Mouse (Mus musculus) limb, embryonic 15.5 days (tissue): Measurements from ENCODE around the gene Ptdss2. TPM values are rescaled to one million over a fixed set of nuclear protein-coding genes. Genes with fewer than 3 reads are reported as not detected.

Experiments
- ATAC-seq: fragments of 200-750 bp; cut with Nextera tagmentation; 2 replicates; pipeline ENCODE4 v1.8.0; 2017; ENCODE audit warnings: low read depth, moderate TSS enrichment; ENCODE audit not compliant: insufficient number of reproducible peaks, low FRiP score, low TSS enrichment
- H3K27ac ChIP-seq: fragments of 300-500 bp; sonication (generic); 2 replicates; pipeline ENCODE4 v1.5.1; 2015; ENCODE audit warnings: moderate library complexity, mild to moderate bottlenecking, inconsistent platforms
- H3K27me3 ChIP-seq: fragments of 300-500 bp; sonication (generic); 2 replicates; pipeline ENCODE4 v1.6.1; 2015; ENCODE audit warnings: inconsistent platforms
- H3K36me3 ChIP-seq: fragments of 300-500 bp; sonication (generic); 2 replicates; pipeline ENCODE4 v1.6.1; 2015; ENCODE audit warnings: inconsistent platforms
- H3K4me1 ChIP-seq: fragments of 300-500 bp; sonication (generic); 2 replicates; pipeline ENCODE4 v1.6.1; 2015; ENCODE audit warnings: inconsistent platforms
- H3K4me2 ChIP-seq: fragments of 300-500 bp; sonication (generic); 2 replicates; pipeline ENCODE4 v1.6.1; 2015; ENCODE audit warnings: mild to moderate bottlenecking, inconsistent platforms
- H3K4me3 ChIP-seq: fragments of 300-500 bp; sonication (generic); 2 replicates; pipeline ENCODE4 v1.5.1; 2015; ENCODE audit warnings: mild to moderate bottlenecking, inconsistent platforms
- H3K9ac ChIP-seq: fragments of 300-500 bp; sonication (generic); 2 replicates; pipeline ENCODE4 v1.6.1; 2015; ENCODE audit warnings: inconsistent platforms
- H3K9me3 ChIP-seq: fragments of 300-500 bp; sonication (generic); 2 replicates; pipeline ENCODE4 v1.6.1; 2016; ENCODE audit warnings: inconsistent platforms
- WGBS: fragments of 180-500 bp; shearing (Covaris S2); methylation state at CpG from one replicate; pipeline ENCODE4 v1.1.7; 2015; 5-methylcytosine and 5-hydroxymethylcytosine counted together
- polyA plus RNA-seq: library from polyadenylated mRNA; unstranded; fragments of >200 nt; fragmentation: Nextera tagmentation; extraction: Ambion mirVana; gene quantifications from 2 replicates; pipeline ENCODE4 v1.2.1, GENCODE M21; 2015

The Ptdss2 gene
- polyA plus RNA-seq: 69.4 and 70.0 TPM in 2 replicates

DNA sequence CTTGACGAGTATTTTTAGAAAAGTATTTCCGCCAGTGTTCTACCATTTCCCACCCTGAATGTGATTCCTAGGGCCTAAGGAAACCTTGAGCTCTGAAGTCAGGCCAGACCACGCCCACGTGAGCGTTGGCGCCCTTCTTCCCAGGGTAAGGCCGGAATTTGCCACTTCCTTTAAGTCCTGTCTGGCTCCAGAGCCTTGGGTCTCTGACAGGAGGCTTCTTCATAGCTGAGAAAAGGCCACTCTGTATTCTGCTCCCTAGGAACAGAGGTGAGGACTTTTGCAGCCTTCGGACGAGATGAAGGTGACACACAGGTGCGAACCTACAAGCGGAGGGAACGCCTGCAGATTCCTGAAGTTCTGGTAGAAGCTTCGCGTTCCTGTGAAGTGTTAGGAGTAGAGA is at the start of gene Ptdss2:
Gene Ptdss2, plus strand, starts transcription at position 138 of the 400 bp plus-strand sequence.
- WGBS: 41% methylated on average over 14 of the region's 14 CpGs
- H3K9ac ChIP-seq: peak within 1 kb of the TSS; percentile 57
- ATAC-seq: no peak

GRCm38 (mm10) chr7:141073782-141074181 is 48.4 kb upstream of the Ptdss2 start:
- Histone ChIP-seq H3K9ac (no peak overlapping the region), H3K27ac (no peak overlapping the region), H3K4me1 (peaks cover 24% of the 10 kb centered on the region), H3K36me3 (no peaks in the 10 kb centered on the region), H3K9me3 (no peaks in the 10 kb centered on the region), H3K27me3 (peaks cover 24% of the 10 kb centered on the region), H3K4me3 (no peak overlapping the region), H3K4me2 (no peak overlapping the region)
- ATAC-seq: no peak
- 70% methylated on average over 4 of the region's 4 CpGs for WGBS

More for the DNA sequence above, at the start of gene Ptdss2:
- peaks cover 18% of the 10 kb centered on the region for H3K4me1 ChIP-seq
- H3K27ac ChIP-seq: peak within 1 kb of the TSS; percentile 84
- H3K4me3 ChIP-seq: peak within 1 kb of the TSS; percentile 66
- H3K27me3 ChIP-seq: no peaks in the 10 kb centered on the region; the same call in 1 of the 2 replicates
- no peaks in the 10 kb centered on the region for H3K9me3 ChIP-seq
- peak within 1 kb of the TSS; percentile 70 for H3K4me2 ChIP-seq
- no peaks in the 10 kb centered on the region for H3K36me3 ChIP-seq

- Histone ChIP-seq H3K27ac (peak within 1 kb of the TSS; percentile 66), H3K9ac (no peak within 1 kb of the TSS), H3K9me3 (no peaks in the 10 kb centered on the region), H3K4me2 (peak within 1 kb of the TSS; percentile 27; the same call in 1 of the 2 replicates), H3K27me3 (peaks cover 7% of the 10 kb centered on the region; the same call in 1 of the 2 replicates), H3K4me3 (peak within 1 kb of the TSS; percentile 35), H3K4me1 (peaks cover 9% of the 10 kb centered on the region; the same call in 1 of the 2 replicates), H3K36me3 (0 out of 2 replicates have a peak, but pooled peaks cover 3% of the 10 kb centered on the region)
- 0 out of 2 replicates have a peak, but pooled peaks have one; percentile 8 for ATAC-seq
- WGBS: 85% methylated on average over 15 of the region's 15 CpGs
Observed at GRCm38 (mm10) chr7:141077841-141078240, 44.3 kb upstream of the Ptdss2 start, which contains the start of gene Pkp3. Pkp3 (plus strand) TSS chr7:141078218.

GRCm38 (mm10) chr7:141078876-141079275 is 43.3 kb upstream of the Ptdss2 start:
- 69% methylated on average over 4 of the region's 4 CpGs for WGBS
- Histone ChIP-seq H3K27me3 (peaks cover 7% of the 10 kb centered on the region; the same call in 1 of the 2 replicates), H3K4me3 (peak overlapping the region; percentile 35), H3K36me3 (0 out of 2 replicates have a peak, but pooled peaks cover 6% of the 10 kb centered on the region), H3K27ac (peak overlapping the region; percentile 66), H3K4me1 (peaks cover 9% of the 10 kb centered on the region; the same call in 1 of the 2 replicates), H3K9me3 (no peaks in the 10 kb centered on the region), H3K4me2 (0 out of 2 replicates have a peak overlapping the region, but pooled peaks have one; percentile 27), H3K9ac (no peak overlapping the region)
- no peak for ATAC-seq

DNA sequence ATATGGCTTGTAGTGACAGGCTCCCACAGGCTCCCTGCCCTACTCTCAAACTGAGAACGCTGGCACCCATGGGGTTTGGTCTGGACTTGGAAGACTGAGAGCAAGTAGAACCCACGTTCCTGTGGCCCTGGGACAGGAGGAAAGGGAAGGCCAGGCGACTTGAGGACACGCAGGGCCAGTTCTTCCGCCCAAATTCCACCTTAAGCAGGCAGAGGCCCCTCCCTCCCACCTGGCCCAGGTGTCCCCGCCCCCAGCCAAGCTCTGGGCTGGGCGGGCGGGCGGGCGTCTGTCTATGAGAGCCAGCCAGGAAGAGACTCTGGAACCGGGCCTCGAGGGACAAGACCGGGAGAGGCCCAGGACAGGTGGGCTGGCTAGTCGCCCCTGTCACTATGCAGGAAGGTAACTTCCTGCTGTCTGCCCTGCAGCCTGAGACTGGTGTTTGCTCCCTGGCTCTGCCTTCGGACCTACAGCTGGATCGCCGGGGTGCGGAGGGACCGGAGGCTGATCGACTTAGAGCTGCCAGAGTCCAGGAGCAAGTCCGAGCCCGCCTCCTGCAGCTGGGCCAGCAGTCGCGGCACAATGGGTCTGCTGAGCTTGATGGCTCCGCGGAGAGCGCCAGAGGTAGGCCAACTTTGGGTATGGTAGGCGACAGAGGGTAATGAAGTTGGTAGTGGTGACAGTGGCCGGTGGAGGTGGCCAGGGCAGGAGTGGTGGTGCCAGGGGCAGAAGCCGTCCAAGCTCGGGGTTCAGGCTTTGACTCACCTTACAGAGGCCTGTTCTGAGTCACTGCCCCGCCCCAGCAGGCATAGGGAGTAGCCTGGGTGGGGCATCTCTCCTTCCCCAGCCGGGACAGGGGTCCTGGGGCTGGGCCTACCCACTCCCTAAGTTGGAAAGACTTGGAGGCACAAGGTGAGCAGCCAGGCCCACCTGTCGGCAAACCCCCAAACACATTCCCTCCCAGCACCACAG is 42.4 kb upstream of the Ptdss2 start:
- peak overlapping the region; percentile 35 for H3K4me3 ChIP-seq
- peaks cover 9% of the 10 kb centered on the region; the same call in 1 of the 2 replicates for H3K4me1 ChIP-seq
- H3K27me3 ChIP-seq: peaks cover 7% of the 10 kb centered on the region; the same call in 1 of the 2 replicates
- 0 out of 2 replicates have a peak, but pooled peaks cover 6% of the 10 kb centered on the region for H3K36me3 ChIP-seq
- H3K27ac ChIP-seq: peak overlapping the region; percentile 66
- ATAC-seq: no peak
- peak overlapping the region; percentile 27 for H3K4me2 ChIP-seq
- H3K9ac ChIP-seq: peak overlapping the region; percentile 35
- no peaks in the 10 kb centered on the region for H3K9me3 ChIP-seq
- WGBS: 26% methylated on average over 32 of the region's 34 CpGs

GRCm38 (mm10) chr7:141087894-141088293 is 34.3 kb upstream of the Ptdss2 start:
- no peak overlapping the region for H3K27ac ChIP-seq
- no peak overlapping the region for H3K4me2 ChIP-seq
- 0 out of 2 replicates have a peak, but pooled peaks cover 3% of the 10 kb centered on the region for H3K36me3 ChIP-seq
- H3K4me1 ChIP-seq: peaks cover 26% of the 10 kb centered on the region
- WGBS: 25% methylated on average over 8 of the region's 8 CpGs
- no peak; the same call in 1 of the 2 replicates for ATAC-seq
- no peak overlapping the region for H3K9ac ChIP-seq
- H3K9me3 ChIP-seq: no peaks in the 10 kb centered on the region
- H3K27me3 ChIP-seq: peaks cover 52% of the 10 kb centered on the region
- H3K4me3 ChIP-seq: no peak overlapping the region

DNA sequence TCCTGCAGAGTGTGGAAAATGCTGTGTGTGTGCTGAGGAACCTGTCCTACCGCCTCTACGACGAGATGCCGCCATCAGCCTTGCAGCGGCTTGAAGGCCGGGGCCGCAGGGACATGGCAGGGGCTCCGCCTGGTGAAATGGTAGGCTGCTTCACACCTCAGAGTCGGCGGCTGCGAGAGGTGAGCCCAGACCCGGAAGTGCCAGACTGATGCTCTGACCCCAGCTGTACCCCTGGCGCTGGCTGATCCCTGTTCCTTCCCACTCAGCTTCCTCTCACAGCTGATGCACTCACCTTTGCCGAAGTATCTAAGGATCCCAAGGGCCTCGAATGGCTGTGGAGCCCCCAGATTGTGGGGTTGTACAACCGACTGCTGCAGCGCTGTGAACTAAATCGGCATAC is 33.7 kb upstream of the Ptdss2 start:
- no peak overlapping the region for H3K4me3 ChIP-seq
- no peak overlapping the region for H3K9ac ChIP-seq
- peaks cover 26% of the 10 kb centered on the region for H3K4me1 ChIP-seq
- no peaks in the 10 kb centered on the region for H3K36me3 ChIP-seq
- H3K27me3 ChIP-seq: peaks cover 56% of the 10 kb centered on the region
- no peak overlapping the region for H3K27ac ChIP-seq
- 0 out of 2 replicates have a peak overlapping the region, but pooled peaks have one; percentile 7 for H3K4me2 ChIP-seq
- 11% methylated on average over 18 of the region's 18 CpGs for WGBS
- no peaks in the 10 kb centered on the region for H3K9me3 ChIP-seq
- no peak for ATAC-seq

GRCm38 (mm10) chr7:141090228-141090627 is 32.0 kb upstream of the Ptdss2 start:
- H3K4me2 ChIP-seq: no peak overlapping the region
- H3K27me3 ChIP-seq: peaks cover 56% of the 10 kb centered on the region
- WGBS: 68% methylated on average over 8 of the region's 8 CpGs
- H3K4me1 ChIP-seq: peaks cover 28% of the 10 kb centered on the region
- no peak for ATAC-seq
- H3K9me3 ChIP-seq: no peaks in the 10 kb centered on the region
- no peak overlapping the region for H3K9ac ChIP-seq
- H3K36me3 ChIP-seq: no peaks in the 10 kb centered on the region
- 0 out of 2 replicates have a peak overlapping the region, but pooled peaks have one; percentile 17 for H3K27ac ChIP-seq
- no peak overlapping the region for H3K4me3 ChIP-seq

DNA sequence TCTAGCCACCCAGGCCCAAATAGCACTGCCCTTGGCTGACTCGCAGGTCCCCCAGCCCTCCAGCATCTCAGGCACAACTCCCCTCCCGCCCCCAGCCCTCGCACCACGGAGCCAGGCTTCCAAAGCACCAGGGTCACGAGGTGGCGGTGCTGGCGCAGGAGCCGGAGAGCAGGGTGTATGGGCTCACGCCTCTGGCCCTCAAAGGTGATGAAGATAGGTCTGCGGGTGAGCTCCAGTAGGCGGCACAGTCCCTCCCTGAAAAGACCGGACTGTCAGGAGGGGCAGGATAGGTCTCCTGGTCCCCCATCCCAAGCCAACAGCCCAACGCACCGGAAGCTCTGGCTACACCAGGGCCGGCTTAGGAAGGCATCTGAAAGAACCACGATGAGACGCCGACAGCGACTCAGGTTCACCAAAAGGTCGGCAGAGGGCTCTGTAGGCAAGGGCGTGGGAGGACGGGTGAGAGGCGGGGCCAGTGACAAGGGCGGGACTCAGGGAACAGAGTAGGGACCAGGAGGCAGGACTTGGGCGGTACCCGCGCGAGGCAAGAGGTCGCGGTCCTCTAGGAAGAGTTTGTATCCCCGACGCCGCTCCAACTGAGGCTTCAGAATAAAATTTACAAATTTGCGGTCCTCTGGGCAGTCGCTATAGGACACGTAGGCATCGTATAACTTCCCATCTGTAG is 30.0 kb upstream of the Ptdss2 start:
- Histone ChIP-seq H3K9ac (no peak overlapping the region), H3K36me3 (no peaks in the 10 kb centered on the region), H3K9me3 (no peaks in the 10 kb centered on the region), H3K27me3 (peaks cover 50% of the 10 kb centered on the region), H3K4me3 (peak overlapping the region; percentile 19), H3K4me2 (peak overlapping the region; percentile 38), H3K27ac (no peak overlapping the region; the same call in 1 of the 2 replicates), H3K4me1 (peaks cover 31% of the 10 kb centered on the region)
- peak; percentile 66; the same call in 1 of the 2 replicates for ATAC-seq
- 8% methylated on average over 37 of the region's 37 CpGs for WGBS

DNA sequence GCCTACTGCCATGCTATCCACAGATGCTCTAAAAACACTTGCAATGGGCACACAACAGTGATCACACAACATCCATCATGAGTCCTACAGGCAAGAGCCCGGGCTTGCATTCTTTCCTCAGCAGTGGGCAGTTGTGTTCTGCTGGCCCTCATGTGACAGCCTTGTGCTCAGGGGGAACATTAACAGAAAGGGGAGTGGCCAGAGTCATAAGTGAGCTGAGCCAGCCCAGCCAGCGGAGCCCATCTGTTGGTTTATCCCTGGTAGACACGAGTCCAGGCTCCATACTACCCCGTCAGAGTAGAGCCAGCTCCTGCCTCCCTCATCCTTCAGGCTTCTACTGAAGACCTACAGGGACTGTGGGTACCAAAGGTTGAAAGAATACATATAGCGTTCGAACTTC is 28.2 kb upstream of the Ptdss2 start:
- Histone ChIP-seq H3K36me3 (no peaks in the 10 kb centered on the region), H3K4me1 (peaks cover 20% of the 10 kb centered on the region), H3K27me3 (peaks cover 45% of the 10 kb centered on the region), H3K9me3 (no peaks in the 10 kb centered on the region), H3K4me2 (no peak overlapping the region), H3K4me3 (no peak overlapping the region), H3K9ac (no peak overlapping the region), H3K27ac (no peak overlapping the region)
- WGBS: 76% methylated on average over 6 of the region's 6 CpGs
- no peak for ATAC-seq

DNA sequence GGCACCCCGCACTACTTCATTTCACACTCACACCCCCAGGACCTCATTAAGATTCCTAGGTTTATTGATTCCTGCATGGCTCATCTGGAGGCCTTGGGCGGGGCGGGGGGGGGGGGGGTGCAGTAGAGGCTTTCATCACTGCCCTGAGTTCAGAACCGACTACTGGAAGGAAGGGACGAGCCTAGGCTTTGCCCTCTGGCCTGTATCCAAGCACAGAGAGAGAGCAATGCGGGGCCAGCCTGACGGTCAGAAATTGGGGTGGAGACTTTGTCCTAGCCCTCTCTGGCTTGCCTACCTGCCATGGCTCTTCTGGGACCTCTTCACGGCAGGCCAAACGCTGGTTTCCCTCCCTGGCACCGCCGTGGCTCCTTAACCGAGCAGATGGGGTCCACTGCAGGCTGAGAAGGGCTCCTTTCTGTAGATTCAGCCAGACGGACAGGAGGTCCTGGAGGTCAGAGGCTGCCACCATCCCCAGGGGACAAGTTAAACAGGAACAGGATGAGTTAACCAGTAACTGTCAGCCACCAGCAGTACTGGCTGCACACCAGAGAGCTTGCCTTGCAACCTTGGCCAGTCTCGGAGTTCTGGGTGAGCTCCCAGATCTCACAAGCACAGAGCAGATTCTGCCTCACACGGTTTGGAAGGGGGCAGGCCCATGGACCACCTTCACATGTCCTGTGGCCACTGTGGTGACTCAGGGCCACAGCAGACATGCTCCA is 27.5 kb upstream of the Ptdss2 start:
- peaks cover 44% of the 10 kb centered on the region for H3K27me3 ChIP-seq
- WGBS: 59% methylated on average over 15 of the region's 15 CpGs

More for the DNA sequence above, 27.5 kb upstream of the Ptdss2 start:
- Histone ChIP-seq H3K27ac (no peak overlapping the region), H3K9me3 (no peaks in the 10 kb centered on the region), H3K4me3 (no peak overlapping the region), H3K9ac (no peak overlapping the region), H3K36me3 (no peaks in the 10 kb centered on the region), H3K4me1 (peaks cover 22% of the 10 kb centered on the region), H3K4me2 (no peak overlapping the region)
- no peak for ATAC-seq
